Mouse (Mus musculus): ENCODE data around the gene Hopx. TPM values are rescaled to one million over a fixed set of nuclear protein-coding genes. Genes with fewer than 3 reads are reported as not detected.

Hopx gene
- polyA plus RNA-seq, 1 experiment from 2014 or later: 26.6 TPM

DNA sequence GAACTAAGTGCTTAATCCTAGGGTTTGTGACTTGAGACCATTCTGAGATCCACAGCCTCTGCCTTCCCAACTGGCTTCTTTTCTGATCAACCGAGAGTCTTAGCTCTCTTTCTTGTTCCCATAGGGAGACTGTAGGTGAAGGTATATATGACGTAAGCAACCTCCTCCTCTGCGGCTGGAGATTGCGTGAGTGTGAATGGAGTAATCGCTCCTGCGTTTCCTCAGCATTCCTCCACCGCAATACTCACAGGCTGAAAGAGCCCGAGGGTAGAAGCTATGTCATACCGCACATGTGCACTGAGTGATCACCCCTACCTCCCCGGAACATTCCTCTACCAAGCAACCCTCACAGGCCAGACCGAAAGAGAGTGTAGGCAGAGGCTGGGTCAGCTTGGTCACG, 40.6 kb upstream of the Hopx start:
- TF ChIP-seq CTCF (IDR thresholded peaks at IDR 0.05; ENCODE audit: low read depth) (no peak), EP300 (optimal IDR thresholded peaks at IDR 0.05) (no peak)
- Histone ChIP-seq H3K27me3 (ENCODE audit: control insufficient read depth, insufficient read depth, low read length) (no peaks in the 10 kb centered on the region), H3K9me3 (ENCODE audit: control insufficient read depth, low read length) (no peaks in the 10 kb centered on the region), H3K27ac (replicated peaks) (peak overlapping the region; percentile 56; the same call in 1 of the 2 replicates), H3K4me2 (replicated peaks; ENCODE audit: low read depth) (no peak overlapping the region), H3K36me3 (ENCODE audit: control insufficient read depth, insufficient read depth, low read length) (no peaks in the 10 kb centered on the region), H3K9ac (ENCODE audit: low read length) (no peak overlapping the region), H3K4me1 (replicated peaks; ENCODE audit: control insufficient read depth, insufficient read depth) (no peaks in the 10 kb centered on the region), H3K4me3 (ENCODE audit: low read depth, low read length) (no peak overlapping the region)
- DNase-seq (ENCODE audit: low spot score) (no peak), ATAC-seq (ENCODE audit: low FRiP score, low TSS enrichment) (no peak; the same call in 1 of the 2 replicates)
- WGBS: 85% methylated on average over 12 of the region's 12 CpGs

GRCm38 (mm10) chr5:77154812-77155211, 39.9 kb upstream of the Hopx start:
- no peaks in the 10 kb centered on the region for H3K27me3 ChIP-seq (ENCODE audit: control insufficient read depth, insufficient read depth, low read length)
- H3K9me3 ChIP-seq (ENCODE audit: control insufficient read depth, low read length): no peaks in the 10 kb centered on the region
- H3K36me3 ChIP-seq (ENCODE audit: control insufficient read depth, insufficient read depth, low read length): no peaks in the 10 kb centered on the region
- no peak overlapping the region for H3K4me2 ChIP-seq (replicated peaks; ENCODE audit: low read depth)
- H3K9ac ChIP-seq (ENCODE audit: low read length): no peak overlapping the region
- TF ChIP-seq CTCF (IDR thresholded peaks at IDR 0.05; ENCODE audit: low read depth): no peak
- TF ChIP-seq EP300 (optimal IDR thresholded peaks at IDR 0.05): peak; percentile 83
- 65% methylated on average over 5 of the region's 5 CpGs for WGBS
- no peak overlapping the region for H3K4me3 ChIP-seq (ENCODE audit: low read depth, low read length)
- DNase-seq (ENCODE audit: low spot score) (no peak), ATAC-seq (ENCODE audit: low FRiP score, low TSS enrichment) (peak; percentile 48; the same call in 1 of the 2 replicates)
- no peaks in the 10 kb centered on the region for H3K4me1 ChIP-seq (replicated peaks; ENCODE audit: control insufficient read depth, insufficient read depth)
- no peak overlapping the region for H3K27ac ChIP-seq (replicated peaks)

- 86% methylated on average over 3 of the region's 3 CpGs for WGBS
- no peak for TF ChIP-seq EP300 (optimal IDR thresholded peaks at IDR 0.05)
- no peak for TF ChIP-seq CTCF (IDR thresholded peaks at IDR 0.05; ENCODE audit: low read depth)
- ATAC-seq (ENCODE audit: low FRiP score, low TSS enrichment): no peak
- no peak overlapping the region for H3K4me3 ChIP-seq (ENCODE audit: low read depth, low read length)
- DNase-seq (ENCODE audit: low spot score): no peak
- no peak overlapping the region for H3K4me2 ChIP-seq (replicated peaks; ENCODE audit: low read depth)
- H3K27me3 ChIP-seq (ENCODE audit: control insufficient read depth, insufficient read depth, low read length): no peaks in the 10 kb centered on the region
- H3K27ac ChIP-seq (replicated peaks): no peak overlapping the region
- H3K9ac ChIP-seq (ENCODE audit: low read length): no peak overlapping the region
- no peaks in the 10 kb centered on the region for H3K4me1 ChIP-seq (replicated peaks; ENCODE audit: control insufficient read depth, insufficient read depth)
- H3K36me3 ChIP-seq (ENCODE audit: control insufficient read depth, insufficient read depth, low read length): no peaks in the 10 kb centered on the region
- H3K9me3 ChIP-seq (ENCODE audit: control insufficient read depth, low read length): no peaks in the 10 kb centered on the region
Observed at GRCm38 (mm10) chr5:77151738-77152137, 36.8 kb upstream of the Hopx start.

DNA sequence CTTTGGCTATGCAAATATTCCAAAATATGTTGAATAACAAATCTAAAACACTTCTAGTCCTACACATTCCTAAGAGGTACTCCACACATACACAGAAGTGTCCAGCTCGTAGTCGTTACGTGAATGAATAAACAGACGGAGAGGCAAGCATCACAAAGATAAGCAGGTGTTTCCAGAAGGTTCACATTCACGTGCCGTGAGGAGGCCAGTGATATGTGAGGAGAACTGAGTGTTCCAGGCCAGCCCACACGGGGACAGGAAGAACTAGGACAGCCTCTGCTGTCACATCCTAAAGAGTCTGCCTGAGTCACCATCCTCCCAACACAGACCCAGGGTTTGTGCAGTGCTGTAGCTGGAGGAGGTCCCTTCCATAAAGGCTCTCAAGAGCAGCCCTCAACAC, 36.2 kb upstream of the Hopx start:
- no peak for TF ChIP-seq CTCF (IDR thresholded peaks at IDR 0.05; ENCODE audit: low read depth)
- TF ChIP-seq EP300 (optimal IDR thresholded peaks at IDR 0.05): no peak
- ATAC-seq (ENCODE audit: low FRiP score, low TSS enrichment) (peak; percentile 67; the same call in 1 of the 2 replicates), DNase-seq (ENCODE audit: low spot score) (no peak)
- H3K4me3 ChIP-seq (ENCODE audit: low read depth, low read length): no peak overlapping the region
- H3K27ac ChIP-seq (replicated peaks): no peak overlapping the region
- H3K4me1 ChIP-seq (replicated peaks; ENCODE audit: control insufficient read depth, insufficient read depth): no peaks in the 10 kb centered on the region
- no peaks in the 10 kb centered on the region for H3K27me3 ChIP-seq (ENCODE audit: control insufficient read depth, insufficient read depth, low read length)
- H3K9me3 ChIP-seq (ENCODE audit: control insufficient read depth, low read length): no peaks in the 10 kb centered on the region
- H3K36me3 ChIP-seq (ENCODE audit: control insufficient read depth, insufficient read depth, low read length): no peaks in the 10 kb centered on the region
- no peak overlapping the region for H3K4me2 ChIP-seq (replicated peaks; ENCODE audit: low read depth)
- H3K9ac ChIP-seq (ENCODE audit: low read length): no peak overlapping the region
- WGBS: 46% methylated on average over 7 of the region's 7 CpGs

DNA sequence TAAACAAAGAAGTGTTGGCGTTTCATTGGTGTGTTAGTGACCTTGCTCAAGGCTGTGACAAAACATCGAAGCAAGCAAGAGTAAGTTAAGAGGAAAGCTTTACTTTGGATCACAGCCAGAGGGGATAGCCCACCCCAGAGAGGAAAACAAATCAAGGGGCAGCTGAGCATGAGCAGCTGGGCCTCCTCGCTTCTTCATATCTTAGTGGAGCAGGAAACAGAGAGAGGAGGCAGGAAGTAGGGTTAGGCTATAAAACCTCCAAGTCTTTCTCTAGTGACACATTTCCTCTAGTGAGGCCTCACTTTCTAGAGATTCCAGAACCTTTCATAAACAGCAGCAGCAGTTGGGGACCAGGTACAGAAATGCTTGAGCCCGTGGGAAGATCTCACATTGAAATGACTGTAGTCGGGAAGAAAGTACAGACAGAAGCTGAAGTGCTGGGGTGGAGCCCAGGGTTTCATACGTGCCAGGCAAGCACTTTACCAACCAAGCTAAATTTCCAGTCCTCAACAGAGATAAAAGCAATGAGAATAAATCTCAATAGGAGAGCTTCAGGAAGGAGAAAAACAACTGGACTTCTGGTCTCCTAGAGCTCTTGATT, 33.2 kb upstream of the Hopx start:
- Histone ChIP-seq H3K4me1 (replicated peaks; ENCODE audit: control insufficient read depth, insufficient read depth) (no peaks in the 10 kb centered on the region), H3K4me2 (replicated peaks; ENCODE audit: low read depth) (no peak overlapping the region), H3K27ac (replicated peaks) (no peak overlapping the region), H3K27me3 (ENCODE audit: control insufficient read depth, insufficient read depth, low read length) (no peaks in the 10 kb centered on the region), H3K9me3 (ENCODE audit: control insufficient read depth, low read length) (no peaks in the 10 kb centered on the region), H3K9ac (ENCODE audit: low read length) (no peak overlapping the region), H3K36me3 (ENCODE audit: control insufficient read depth, insufficient read depth, low read length) (no peaks in the 10 kb centered on the region), H3K4me3 (ENCODE audit: low read depth, low read length) (no peak overlapping the region)
- 50% methylated on average over 6 of the region's 6 CpGs for WGBS
- ATAC-seq (ENCODE audit: low FRiP score, low TSS enrichment) (no peak), DNase-seq (ENCODE audit: low spot score) (no peak)
- TF ChIP-seq EP300 (optimal IDR thresholded peaks at IDR 0.05): no peak
- TF ChIP-seq CTCF (IDR thresholded peaks at IDR 0.05; ENCODE audit: low read depth): no peak

DNA sequence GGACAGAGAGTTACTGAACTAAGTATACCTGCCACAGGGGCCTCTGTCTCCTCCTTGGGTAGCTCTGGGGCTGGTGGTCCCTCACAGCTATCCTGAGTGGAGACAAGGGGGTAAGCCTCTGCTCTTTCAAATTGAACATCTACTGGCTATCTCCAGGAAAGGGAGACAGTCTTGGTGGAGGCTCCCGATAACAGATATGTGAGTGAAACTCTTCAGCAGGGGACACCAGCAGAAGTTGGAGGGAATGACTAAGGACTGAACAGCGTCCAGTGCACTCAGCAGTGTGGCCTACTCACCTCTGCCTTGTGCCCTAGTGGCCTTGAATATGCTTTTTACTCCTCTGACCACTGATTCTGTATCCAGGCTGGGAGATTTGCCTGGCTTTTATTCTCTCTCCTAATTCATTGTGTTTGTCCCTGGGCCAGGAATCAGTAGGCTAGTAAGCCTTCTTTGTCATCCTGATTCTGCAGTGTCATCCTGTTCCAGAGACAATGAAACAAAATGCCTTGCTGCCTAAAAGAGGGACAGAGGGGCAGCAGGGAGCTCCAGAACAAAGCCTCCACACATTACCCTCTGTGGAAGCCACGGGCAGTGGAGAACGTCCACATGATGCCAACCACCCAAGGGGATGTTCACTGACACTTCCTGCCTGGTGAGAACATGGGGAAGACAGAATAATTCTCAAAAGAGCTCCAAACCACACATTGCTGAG, 31.7 kb upstream of the Hopx start:
- Histone ChIP-seq H3K4me2 (replicated peaks; ENCODE audit: low read depth) (no peak overlapping the region), H3K36me3 (ENCODE audit: control insufficient read depth, insufficient read depth, low read length) (no peaks in the 10 kb centered on the region), H3K9me3 (ENCODE audit: control insufficient read depth, low read length) (no peaks in the 10 kb centered on the region), H3K27ac (replicated peaks) (no peak overlapping the region), H3K4me1 (replicated peaks; ENCODE audit: control insufficient read depth, insufficient read depth) (no peaks in the 10 kb centered on the region), H3K9ac (ENCODE audit: low read length) (no peak overlapping the region), H3K27me3 (ENCODE audit: control insufficient read depth, insufficient read depth, low read length) (no peaks in the 10 kb centered on the region), H3K4me3 (ENCODE audit: low read depth, low read length) (no peak overlapping the region)
- 73% methylated on average over 4 of the region's 4 CpGs for WGBS
- ATAC-seq (ENCODE audit: low FRiP score, low TSS enrichment) (no peak), DNase-seq (ENCODE audit: low spot score) (no peak)
- TF ChIP-seq CTCF (IDR thresholded peaks at IDR 0.05; ENCODE audit: low read depth): no peak

Data from stomach, postnatal 0 days (tissue).